Mouse (Mus musculus): ENCODE results near the gene Vmn2r7.

- TF ChIP-seq POLR2A (IDR thresholded peaks at IDR 0.05; ENCODE audit: insufficient read depth, low read depth, low read length) (no peak), CTCF (IDR thresholded peaks at IDR 0.05; ENCODE audit: insufficient read depth, low read depth, low read length) (no peak)
These were observed 13.4 kb downstream of the Vmn2r7 start for GRCm38 (mm10) chr3:64831134-64831533.
